Mouse (Mus musculus): ENCODE results near the gene Dusp28. TPM values are rescaled to one million over a fixed set of nuclear protein-coding genes. Genes with fewer than 3 reads are reported as not detected.

Gene Dusp28
- total RNA-seq (2023), result 5.8 TPM

DNA sequence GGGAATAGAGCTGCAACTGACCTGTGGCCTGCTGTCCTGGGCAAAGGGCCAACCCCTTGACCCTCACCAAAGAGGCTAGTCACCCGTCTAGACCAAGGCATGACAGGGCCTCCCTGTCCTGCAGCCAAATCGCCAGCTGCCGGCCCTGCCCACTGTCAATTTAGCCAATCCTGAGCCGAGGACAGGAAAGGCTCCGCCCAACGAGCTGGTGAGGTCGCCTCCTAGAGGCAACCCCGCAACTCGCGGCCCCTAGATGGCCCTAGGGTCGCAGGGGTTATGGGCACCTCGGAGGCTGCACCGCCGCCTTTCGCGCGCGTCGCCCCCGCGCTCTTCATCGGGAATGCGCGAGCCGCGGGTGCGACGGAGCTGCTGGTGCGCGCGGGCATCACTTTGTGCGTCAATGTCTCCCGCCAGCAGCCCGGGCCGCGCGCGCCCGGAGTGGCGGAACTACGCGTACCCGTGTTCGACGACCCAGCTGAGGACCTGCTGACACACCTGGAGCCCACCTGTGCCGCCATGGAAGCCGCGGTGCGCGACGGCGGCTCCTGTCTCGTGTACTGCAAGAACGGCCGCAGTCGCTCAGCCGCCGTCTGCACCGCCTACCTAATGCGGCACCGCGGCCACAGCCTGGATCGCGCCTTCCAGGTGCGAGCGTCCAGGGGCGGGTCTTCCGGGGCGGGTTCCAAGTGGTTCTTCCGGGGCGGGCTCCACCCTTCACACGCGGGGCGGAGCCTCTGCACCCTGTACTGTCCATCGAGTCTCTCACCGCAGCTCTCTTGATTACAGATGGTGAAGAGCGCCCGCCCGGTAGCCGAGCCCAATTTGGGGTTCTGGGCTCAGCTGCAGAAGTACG lies at the start of gene Dusp28:
Gene Dusp28 (plus strand): TSS at position 203 of the 853 bp plus-strand sequence.

DNA sequence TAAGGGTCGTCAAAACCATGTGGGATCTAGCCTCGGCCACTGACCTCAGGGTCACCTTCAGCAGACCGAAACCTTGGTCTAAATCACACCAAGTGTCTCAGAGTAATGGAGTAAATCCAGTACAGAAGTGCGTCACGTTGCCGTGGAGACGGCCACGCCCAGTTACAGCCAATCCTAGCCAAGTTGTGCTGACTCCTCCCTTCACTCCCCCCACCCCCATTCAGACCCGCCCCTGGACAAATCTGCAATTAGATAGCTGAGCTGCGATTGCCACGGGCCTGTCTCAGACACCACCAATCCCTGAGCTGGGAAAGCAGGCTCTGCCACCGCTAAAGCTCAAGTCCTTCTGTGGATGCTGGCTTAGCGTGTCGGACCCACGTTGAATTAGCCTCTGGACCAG lies 4.0 kb upstream of the Dusp28 start, which contains the start of gene Ankmy1:
Gene Ankmy1 (minus strand): TSS at position 121 of the 400 bp plus-strand sequence.

DNA sequence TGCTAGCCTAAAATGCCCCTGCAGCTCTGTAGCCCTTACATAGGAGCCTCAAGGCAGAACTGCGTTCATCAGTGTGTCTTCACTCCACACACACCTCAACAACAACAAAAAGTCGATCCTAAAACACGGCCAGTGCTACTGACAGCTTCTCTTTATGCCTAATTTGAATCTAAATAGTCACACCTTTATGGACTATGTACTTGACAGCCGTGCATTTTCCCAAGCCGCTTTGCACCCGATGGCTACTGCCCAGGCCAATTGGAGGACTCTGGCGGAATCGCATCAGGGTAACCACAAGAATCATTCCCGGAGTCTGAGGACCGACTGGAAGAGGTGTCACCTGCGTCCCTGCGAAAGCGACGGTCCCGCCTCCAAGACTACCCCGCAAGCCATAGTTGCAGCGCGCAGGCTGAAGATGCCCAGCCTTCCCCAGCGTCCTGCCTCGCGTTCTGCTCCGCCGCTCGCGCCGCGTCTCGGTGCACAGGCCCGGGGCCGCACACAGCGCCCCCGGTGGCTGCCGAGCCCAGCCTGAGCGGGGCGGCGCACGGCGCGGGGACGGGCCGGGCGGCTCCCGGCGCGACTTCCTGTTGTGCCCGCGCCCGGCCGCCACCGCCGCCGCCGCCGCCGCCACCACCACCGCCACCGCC lies 3.6 kb downstream of the Dusp28 start, which contains the start of gene Rnpepl1:
Gene Rnpepl1 (plus strand): TSS at position 545 of the 647 bp plus-strand sequence.

DNA sequence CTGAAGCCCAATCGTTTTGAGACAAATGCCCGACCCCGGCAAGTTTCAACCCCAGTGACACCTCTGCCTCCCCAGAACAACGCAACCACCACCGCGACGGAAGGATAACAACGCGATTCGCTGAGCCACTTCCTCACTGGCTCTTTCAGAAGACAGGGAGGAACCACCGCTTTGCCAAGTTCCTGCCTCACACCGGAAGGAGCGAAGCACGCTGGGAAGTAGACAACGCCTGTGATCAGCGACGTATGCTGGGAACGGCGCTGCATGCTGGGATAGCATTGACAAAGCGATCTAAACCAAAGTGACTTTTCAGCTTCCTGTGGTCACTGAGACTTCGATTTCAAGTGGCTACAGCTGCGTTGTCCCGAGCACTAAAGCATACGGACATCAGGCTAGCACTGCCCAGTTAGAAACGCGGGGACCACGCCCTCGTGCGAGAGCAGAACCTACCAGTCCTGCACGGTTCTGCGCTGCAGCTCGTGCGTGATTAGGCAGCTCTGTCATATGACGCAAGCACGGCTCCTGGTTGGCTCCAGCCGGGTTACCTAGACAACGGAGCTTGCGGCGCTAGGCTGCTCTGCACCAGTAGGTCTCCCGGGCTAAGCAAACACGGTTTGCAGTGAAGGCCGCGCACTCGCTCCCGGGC lies 27.5 kb downstream of the Dusp28 start, which contains the start of gene Capn10:
Gene Capn10 (plus strand): TSS at position 195 of the 646 bp plus-strand sequence.

DNA sequence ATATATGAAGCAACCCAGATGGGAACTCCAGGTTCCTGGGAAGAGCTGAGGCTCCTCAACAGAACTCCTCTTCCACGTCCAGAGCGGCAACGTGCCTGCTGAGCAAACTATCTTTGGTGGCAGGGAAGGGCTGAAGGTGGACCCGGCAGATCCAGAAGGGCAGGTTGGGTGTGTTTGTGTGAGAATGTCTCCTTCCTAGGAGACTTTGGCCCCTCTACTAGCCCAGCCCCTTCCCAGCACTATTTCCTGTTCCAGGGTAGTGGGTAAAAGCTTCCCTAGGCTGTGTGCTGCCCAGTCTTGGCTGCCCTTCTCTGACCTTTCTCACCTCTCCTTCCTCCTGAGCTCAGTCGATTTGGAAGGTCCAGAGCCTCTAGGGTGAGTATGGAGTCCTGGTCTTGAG lies 43.8 kb downstream of the Dusp28 start, which contains the start of gene Gpr35:
Gene Gpr35 (plus strand): TSS at position 259 of the 400 bp plus-strand sequence.

Other genes with a start within 250 kb of the Dusp28 start
- 5.1 TPM for gene Gpc1, start 75.3 kb upstream of the Dusp28 start, total RNA-seq (2023)
- gene Ankmy1, start 4.1 kb upstream of the Dusp28 start, total RNA-seq (2023), result 1.6 TPM
- 89.5 TPM for gene Rnpepl1, start 3.8 kb downstream of the Dusp28 start, total RNA-seq (2023)
- 14.6 TPM for gene Capn10, start 27.4 kb downstream of the Dusp28 start, total RNA-seq (2023)
- gene Gpr35, start 43.9 kb downstream of the Dusp28 start, total RNA-seq (2023), result 0.77 TPM
- not detected for gene Aqp12, start 99.4 kb downstream of the Dusp28 start, total RNA-seq (2023)
- gene Kif1a, start 195.0 kb downstream of the Dusp28 start, total RNA-seq (2023), result not detected
- not detected for gene Agxt, start 228.3 kb downstream of the Dusp28 start, total RNA-seq (2023)